Mouse (Mus musculus) thymus, postnatal 0 days (tissue): Measurements from ENCODE around the gene Gm31571. TPM values are rescaled to one million over a fixed set of nuclear protein-coding genes. Genes with fewer than 3 reads are reported as not detected.
"Not testable (repeated sequence)": the region's sequence is repeated elsewhere in the genome, so short reads cannot be mapped to it uniquely, and the experiment has no call there.

Source experiments
- DNase-seq: peaks from one replicate; pipeline ENCODE4 v3.0.0-alpha.2; 2015; ENCODE audit warnings: low spot score
- polyA plus RNA-seq: library from polyadenylated mRNA; unstranded; fragments of >200 nt; fragmentation: Nextera tagmentation; extraction: Ambion mirVana; gene quantifications from 2 replicates; pipeline ENCODE4 v1.2.1, GENCODE M21; 2015

The Gm31571 gene
- polyA plus RNA-seq: not detected in 2 replicates

DNA sequence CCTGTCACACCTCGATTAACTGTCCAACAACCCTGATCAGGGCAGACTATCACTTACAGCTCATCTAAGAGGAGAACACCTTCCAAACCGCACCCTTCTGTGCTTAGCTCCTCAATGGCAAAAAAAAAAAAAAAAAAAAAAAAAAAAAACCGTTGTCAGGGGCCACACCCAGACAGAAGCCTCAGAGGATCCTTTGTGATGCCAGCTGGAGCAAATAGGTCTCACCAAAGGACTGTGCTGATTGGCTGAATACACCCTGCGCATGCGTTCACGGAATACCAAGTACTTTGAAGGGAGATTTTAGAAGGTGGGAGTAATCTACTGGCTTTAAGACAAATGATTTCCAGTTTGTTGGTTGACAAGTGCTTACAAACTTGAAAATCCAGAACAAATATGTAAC lies at the start of gene Gm31571:
Gene Gm31571 (minus strand): TSS at position 101 of the 400 bp plus-strand sequence.
- DNase-seq: not testable (repeated sequence)
